Mouse (Mus musculus) heart, adult 2 months (tissue): ENCODE measurements around the gene Golim4. TPM values are rescaled to one million over a fixed set of nuclear protein-coding genes. Genes with fewer than 3 reads are reported as not detected.

Experiments used
- DNase-seq, 2 experiments: peaks; one replicate each; pipeline ENCODE4 v3.0.0; 2021
- H3K27ac ChIP-seq: fragments of 200-600 bp; 2 replicates; pipeline ENCODE4 v1.8.1; 2022
- H3K27me3 ChIP-seq: fragments of 200-500 bp; 2 replicates; pipeline ENCODE4 v1.6.1; 2012; ENCODE audit warnings: mild to moderate bottlenecking, low read length, inconsistent platforms, mixed read lengths; ENCODE audit not compliant: control insufficient read depth, insufficient read depth
- H3K36me3 ChIP-seq: fragments of 200-500 bp; 2 replicates; pipeline ENCODE4 v1.6.1; 2012; ENCODE audit warnings: low read length, inconsistent platforms; ENCODE audit not compliant: control insufficient read depth, insufficient read depth
- H3K4me1 ChIP-seq: fragments of 200-500 bp; 2 replicates; pipeline ENCODE4 v1.6.1; 2011; ENCODE audit warnings: low read length; ENCODE audit not compliant: control insufficient read depth, insufficient read depth
- H3K4me3 ChIP-seq: fragments of 200-600 bp; 2 replicates; pipeline ENCODE4 v1.8.1; 2022
- H3K79me2 ChIP-seq: fragments of 200-500 bp; replicated peaks from 2 replicates; pipeline ENCODE4 v1.6.1; 2012; ENCODE audit warnings: mild to moderate bottlenecking, inconsistent platforms, low read length, moderate library complexity, mixed read lengths; ENCODE audit not compliant: control insufficient read depth, insufficient read depth
- H3K9ac ChIP-seq: fragments of 200-500 bp; 2 replicates; pipeline ENCODE4 v1.6.1; 2012; ENCODE audit warnings: low read depth, mild to moderate bottlenecking, control low read depth, inconsistent platforms, low read length, mixed read lengths
- CTCF ChIP-seq: fragments of 200-600 bp; IDR thresholded peaks from 2 replicates; pipeline ENCODE4 v1.8.1; 2022; ENCODE audit warnings: antibody characterized with exemption, mild to moderate bottlenecking, moderate library complexity
- EP300 ChIP-seq: fragments of 200-500 bp; IDR thresholded peaks from 2 replicates; pipeline ENCODE4 v1.6.1; 2011; ENCODE audit warnings: low read depth, low read length, control low read depth; ENCODE audit not compliant: insufficient read depth
- POLR2A ChIP-seq: fragments of 200-500 bp; IDR thresholded peaks from 2 replicates; pipeline ENCODE4 v1.6.1; 2011; ENCODE audit warnings: mild to moderate bottlenecking, low read depth, low read length, control low read depth; ENCODE audit not compliant: insufficient read depth
- WGBS: fragments of 180-500 bp; shearing (Covaris S2); methylation state at CpG from one replicate; pipeline ENCODE4 v1.1.7; 2018; 5-methylcytosine and 5-hydroxymethylcytosine counted together
- intact Hi-C: fragments of 180-260 bp; cut with DNase I; formaldehyde crosslinking; loops from one replicate; pipeline ENCODE4 v1.15.1; 2025
- polyA plus RNA-seq: library from polyadenylated mRNA; depleted of rRNA; stranded (reverse); fragments of >200 nt; gene quantifications from 2 replicates; pipeline ENCODE4 v1.2.3, GENCODE M21; 2012
- total RNA-seq, 2 experiments: library from RNA; stranded (reverse); gene quantifications; 2 replicates each; pipeline ENCODE4 v1.2.3; 2021

The Golim4 gene
- total and polyA plus RNA-seq, 3 experiments, result 15.2 to 17.4 (median 16.5) TPM

DNA sequence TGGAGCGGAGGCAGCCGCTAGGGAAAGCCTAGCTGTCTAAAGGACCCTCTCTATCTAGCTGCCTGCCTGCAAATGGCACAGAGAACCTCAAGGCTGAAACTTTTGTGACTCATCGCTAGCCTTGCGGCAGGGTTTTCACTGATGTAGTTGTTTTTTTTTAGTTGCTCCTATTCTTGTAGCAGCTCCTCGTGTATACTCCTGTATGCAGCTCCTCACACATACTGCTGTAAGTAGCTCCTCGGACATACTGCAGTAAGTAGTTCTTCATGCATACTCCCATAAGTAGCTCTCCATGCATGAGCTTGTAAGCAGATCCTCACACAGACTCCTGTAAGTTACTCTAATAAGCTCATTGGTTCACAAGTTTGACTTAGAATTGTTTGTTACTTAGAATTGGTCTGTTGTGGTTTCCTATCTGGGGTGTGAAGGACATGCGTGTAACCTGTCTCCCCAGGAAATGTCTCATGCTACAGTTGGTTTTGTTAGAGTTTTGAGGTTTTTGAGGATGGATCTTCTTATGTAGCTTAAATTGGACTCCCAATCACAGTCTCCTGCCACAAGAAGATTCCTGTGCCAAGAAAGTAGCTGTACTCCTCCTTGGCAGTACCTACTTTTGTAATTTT lies 26.7 kb downstream of the Golim4 start:
- DNase-seq, result no peak
- TF ChIP-seq POLR2A (no peak), EP300 (no peak), CTCF (no peak)
- no peak overlapping the region for H3K4me3 ChIP-seq
- peaks cover 2% of the 10 kb centered on the region; the same call in 1 of the 2 replicates for H3K4me1 ChIP-seq
- no peak overlapping the region for H3K27ac ChIP-seq
- WGBS, result 84% methylated on average over 7 of the region's 7 CpGs
- peaks cover 2% of the 10 kb centered on the region for H3K79me2 ChIP-seq
- no peaks in the 10 kb centered on the region for H3K27me3 ChIP-seq
- no peak overlapping the region for H3K9ac ChIP-seq
- peaks cover 2% of the 10 kb centered on the region for H3K36me3 ChIP-seq
- intact Hi-C loops, result no loop called here

- intact Hi-C loops, result no loop called here
- no peak for TF ChIP-seq POLR2A
- TF ChIP-seq EP300, result no peak
- no peak for TF ChIP-seq CTCF
- no peak overlapping the region for H3K9ac ChIP-seq
- H3K36me3 ChIP-seq, result peaks cover 2% of the 10 kb centered on the region
- whole genome bisulfite sequencing, result 77% methylated on average over 3 of the region's 3 CpGs
- H3K4me1 ChIP-seq, result peaks cover 2% of the 10 kb centered on the region; the same call in 1 of the 2 replicates
- peaks cover 2% of the 10 kb centered on the region for H3K79me2 ChIP-seq
- H3K4me3 ChIP-seq, result no peak overlapping the region
- no peak for DNase-seq
- no peak overlapping the region for H3K27ac ChIP-seq
- H3K27me3 ChIP-seq, result no peaks in the 10 kb centered on the region
These were observed 30.4 kb downstream of the Golim4 start for GRCm38 (mm10) chr3:75926327-75926726.

- peaks cover 2% of the 10 kb centered on the region; the same call in 1 of the 2 replicates for H3K4me1 ChIP-seq
- TF ChIP-seq POLR2A (no peak), CTCF (no peak), EP300 (no peak)
These were observed 31.6 kb downstream of the Golim4 start for GRCm38 (mm10) chr3:75925123-75925522.

DNA sequence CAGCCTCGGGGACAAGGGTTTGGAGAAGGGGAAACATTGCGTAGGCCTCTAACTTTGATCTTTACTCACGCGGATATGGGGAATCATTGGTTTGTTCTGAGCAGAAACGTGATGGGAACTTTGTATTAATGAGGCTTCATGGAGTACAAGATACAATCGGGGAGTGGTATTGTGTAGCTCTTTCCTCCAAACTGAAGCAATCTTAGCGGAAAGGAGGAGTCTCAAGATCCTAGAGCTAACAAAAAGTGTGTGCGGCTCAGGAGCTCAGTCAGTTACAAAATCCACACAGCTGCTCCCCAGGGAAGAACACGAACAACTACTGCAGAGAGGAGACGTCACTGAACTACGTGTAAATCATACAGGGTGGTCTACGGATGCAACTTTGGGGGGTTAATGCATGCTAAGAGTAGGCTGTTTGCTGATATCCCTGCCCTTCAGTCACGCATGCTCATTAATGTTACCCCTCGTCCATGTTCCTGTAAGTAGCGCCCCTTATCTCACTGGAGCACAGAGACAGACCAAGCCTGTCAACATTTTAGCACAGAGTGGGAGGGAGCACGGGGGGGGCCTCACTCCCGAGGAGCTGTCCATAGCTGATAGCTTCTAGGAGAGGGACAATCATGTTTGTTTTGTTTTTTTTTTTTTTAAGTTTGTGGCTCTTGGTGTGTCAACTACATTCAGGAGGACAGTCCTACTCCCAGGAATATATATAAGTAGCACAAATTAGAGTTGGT lies 38.8 kb downstream of the Golim4 start:
- DNase-seq, result no peak
- no peak overlapping the region for H3K4me3 ChIP-seq
- intact Hi-C loops, result no loop called here
- H3K27ac ChIP-seq, result no peak overlapping the region
- peaks cover 4% of the 10 kb centered on the region; the same call in 1 of the 2 replicates for H3K4me1 ChIP-seq
- 0 out of 2 replicates have a peak, but pooled peaks cover 1% of the 10 kb centered on the region for H3K79me2 ChIP-seq
- no peaks in the 10 kb centered on the region for H3K27me3 ChIP-seq
- TF ChIP-seq EP300, result no peak
- TF ChIP-seq CTCF, result no peak
- TF ChIP-seq POLR2A, result no peak
- no peak overlapping the region for H3K9ac ChIP-seq
- no peaks in the 10 kb centered on the region for H3K36me3 ChIP-seq
- 48% methylated on average over 17 of the region's 17 CpGs for WGBS

More at GRCm38 (mm10) chr3:75925123-75925522, 31.6 kb downstream of the Golim4 start:
- peaks cover 2% of the 10 kb centered on the region for H3K36me3 ChIP-seq
- intact Hi-C loops, result no loop called here
- WGBS, result 68% methylated on average over 2 of the region's 2 CpGs
- H3K27ac ChIP-seq, result no peak overlapping the region
- H3K27me3 ChIP-seq, result no peaks in the 10 kb centered on the region
- no peak overlapping the region for H3K9ac ChIP-seq
- DNase-seq, result no peak
- H3K4me3 ChIP-seq, result no peak overlapping the region
- peaks cover 2% of the 10 kb centered on the region for H3K79me2 ChIP-seq

- no peaks in the 10 kb centered on the region for H3K27me3 ChIP-seq
- intact Hi-C loops, result loop anchor here (5.0 kb wide), 2 partner anchors 45 to 70 kb away; partner anchors contain the start of gene Golim4
- no peak for DNase-seq
- no peaks in the 10 kb centered on the region for H3K36me3 ChIP-seq
- H3K9ac ChIP-seq, result no peak overlapping the region
- no peak overlapping the region for H3K4me3 ChIP-seq
- 0 out of 2 replicates have a peak, but pooled peaks cover 1% of the 10 kb centered on the region for H3K79me2 ChIP-seq
- peaks cover 3% of the 10 kb centered on the region for H3K4me1 ChIP-seq
- no peak for TF ChIP-seq CTCF
- no peak overlapping the region for H3K27ac ChIP-seq
- WGBS, result 54% methylated on average over 4 of the region's 4 CpGs
These were observed 44.0 kb downstream of the Golim4 start for GRCm38 (mm10) chr3:75912786-75913185.

- TF ChIP-seq POLR2A, result no peak
- TF ChIP-seq EP300, result no peak
- TF ChIP-seq CTCF, result no peak
These were observed 46.0 kb downstream of the Golim4 start for GRCm38 (mm10) chr3:75910768-75911167.

More at GRCm38 (mm10) chr3:75910768-75911167, 46.0 kb downstream of the Golim4 start:
- H3K27ac ChIP-seq, result no peak overlapping the region
- no peak overlapping the region for H3K9ac ChIP-seq
- no peaks in the 10 kb centered on the region for H3K27me3 ChIP-seq
- no peaks in the 10 kb centered on the region for H3K36me3 ChIP-seq
- peaks cover 3% of the 10 kb centered on the region for H3K4me1 ChIP-seq
- no peak overlapping the region for H3K4me3 ChIP-seq
- intact Hi-C loops, result loop anchor here (1.0 to 5.0 kb wide), 3 partner anchors 47 to 91 kb away; partner anchors contain the start of gene Golim4
- no peak for DNase-seq
- no peaks in the 10 kb centered on the region for H3K79me2 ChIP-seq
